In genomic region chr1:42703424-42703823, GRCm38 (mm10) we compare ENCODE assay signal across 13 mouse cellular contexts. TPM values are rescaled to one million over a fixed set of nuclear protein-coding genes. Genes with fewer than 3 reads are reported as not detected.
DNase-seq lines count a peak whose midpoint lies in the region; ATAC-seq lines count a peak whose summit lies in the region.
"Had no signal": no experiment of that assay in that cellular context is flagged by ENCODE, and none has a peak within 500 bp of the region (broad histone marks: within the 10 kb centered on the region; RNA-seq: fewer than 3 reads in every experiment).

No protein-coding gene starts in this region.

- peak; percentile 28 for ATAC-seq in forebrain, embryonic 13.5 days
- peak; percentile 28; the same call in 1 of the 2 replicates for ATAC-seq in kidney, embryonic 14.5 days (ENCODE audit: low FRiP score, low TSS enrichment)
- ATAC-seq in inflammation-experienced regulatory T-cells, adult 6 months, result no peak

- H3K4me3 ChIP-seq in forebrain, embryonic 13.5 days, result peak overlapping the region; percentile 64
- peak overlapping the region; percentile 16; the same call in 1 of the 2 replicates for H3K4me3 ChIP-seq in kidney, embryonic 14.5 days (ENCODE audit: low read length)

- peak overlapping the region; percentile 84 for H3K9ac ChIP-seq in forebrain, embryonic 13.5 days
- H3K9ac ChIP-seq in kidney, embryonic 14.5 days (ENCODE audit: low read depth, low read length), result peak overlapping the region; percentile 5; the same call in 1 of the 2 replicates

- peak overlapping the region; percentile 86 for H3K4me2 ChIP-seq in forebrain, embryonic 13.5 days
- H3K4me2 ChIP-seq in kidney, embryonic 14.5 days (replicated peaks; ENCODE audit: low read depth, low read length), result peak overlapping the region; percentile 19

- H3K27ac ChIP-seq in forebrain, embryonic 13.5 days, result peak overlapping the region; percentile 95
- H3K27ac ChIP-seq in kidney, embryonic 14.5 days (ENCODE audit: low read depth, low read length), result peak overlapping the region; percentile 55; the same call in 1 of the 2 replicates

- H3K27me3 ChIP-seq in forebrain, embryonic 13.5 days, result 0 out of 2 replicates have a peak, but pooled peaks cover 1% of the 10 kb centered on the region
- peaks cover 82% of the 10 kb centered on the region for H3K27me3 ChIP-seq in kidney, embryonic 14.5 days (ENCODE audit: control insufficient read depth, insufficient read depth, low read length)

- H3K9me3 ChIP-seq in forebrain, embryonic 13.5 days (replicated peaks), result no peaks in the 10 kb centered on the region
- no peaks in the 10 kb centered on the region for H3K9me3 ChIP-seq in kidney, embryonic 14.5 days (ENCODE audit: control insufficient read depth, low read length)

- peaks cover 59% of the 10 kb centered on the region for H3K4me1 ChIP-seq in forebrain, embryonic 13.5 days
- no peaks in the 10 kb centered on the region for H3K4me1 ChIP-seq in kidney, embryonic 14.5 days (ENCODE audit: control insufficient read depth, insufficient read depth, low read length)

- 1% methylated on average over 7 of the region's 7 CpGs for WGBS in forebrain, embryonic 13.5 days
- 5% methylated on average over 7 of the region's 7 CpGs for WGBS in kidney, embryonic 14.5 days

- DNase-seq in embryo, embryonic 10.5 days (ENCODE audit: low spot score), result peak; percentile 73
- DNase-seq in embryo, embryonic 9.5 days (ENCODE audit: extremely low spot score), result no peak
- DNase-seq in neural tube, embryonic 10.5 days (ENCODE audit: extremely low spot score, low spot score), result peak; percentile 57
- no peak for DNase-seq in left cerebral cortex, adult 9 months (ENCODE audit: low spot score in 2 of 2)
- no peak for DNase-seq in thymus, postnatal 4 days
- DNase-seq: adrenal gland, adult 8-10 months; heart, adult 18-20 months; thymus, postnatal 36 days had no signal

- H3K36me3 ChIP-seq in forebrain, embryonic 13.5 days (ENCODE audit: poor library complexity, severe bottlenecking), result peaks cover 22% of the 10 kb centered on the region
- H3K36me3 ChIP-seq in kidney, embryonic 14.5 days (ENCODE audit: control insufficient read depth, insufficient read depth, low read length), result no peaks in the 10 kb centered on the region
- H3K36me3 ChIP-seq: G1E had no signal

RNA-seq across cellular contexts. Expression of gene Pou3f3, which starts 7.9 kb away (rescaled TPM):
- polyA plus RNA-seq in forebrain, embryonic 13.5 days (2015; fragmentation: Nextera tagmentation; extraction: Ambion mirVana), result 37.1 and 44.2 TPM in 2 replicates
- 8.5 and 8.8 TPM in 2 replicates for polyA plus RNA-seq in kidney, embryonic 14.5 days (2014; fragmentation: Nextera tagmentation; extraction: Ambion mirVana)
- not detected for polyA plus RNA-seq in inflammation-experienced regulatory T-cells, adult 6 months (2017; shearing (Covaris generic))
- polyA plus RNA-seq: G1E; liver, embryonic 16.5 days had no signal

Comparison
In these comparisons a context has a peak if more than half of its experiments do, and no peak if none do; other contexts are left out.
1. DNase-seq: peak in embryo, embryonic 10.5 days (single experiment) and neural tube, embryonic 10.5 days (single experiment); none in embryo, embryonic 9.5 days (single experiment), left cerebral cortex, adult 9 months (0 of 2) and thymus, postnatal 4 days (single experiment).